Mouse (Mus musculus): ENCODE data around the gene Krt36. TPM values are rescaled to one million over a fixed set of nuclear protein-coding genes. Genes with fewer than 3 reads are reported as not detected.

Krt36 gene
- polyA plus RNA-seq, 1 experiment, result 0.33 TPM

- no peak for DNase-seq (ENCODE audit: low spot score)
Measured at GRCm38 (mm10) chr11:100088378-100089025, 16.9 kb downstream of the Krt36 start.

DNA sequence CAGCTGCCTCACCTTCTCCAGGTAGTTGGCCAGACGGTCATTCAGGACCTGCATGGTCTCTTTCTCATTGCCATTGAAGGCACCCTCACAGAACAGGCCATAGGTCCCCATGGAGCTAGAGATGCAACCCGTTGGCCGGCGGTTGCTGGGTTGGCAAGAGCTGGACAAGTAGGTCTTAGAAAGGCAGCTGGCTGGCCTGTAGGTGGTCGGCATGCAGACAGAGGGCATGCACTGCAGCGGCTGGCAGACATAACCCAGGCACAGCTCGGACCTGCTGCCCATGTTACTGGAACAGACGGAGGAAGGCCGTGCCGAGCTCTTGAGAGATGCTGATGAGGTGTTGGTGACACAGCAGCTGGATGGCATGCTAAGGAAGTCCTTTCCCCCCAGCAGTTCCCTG lies 17.6 kb downstream of the Krt36 start, which contains the start of gene Krt32:
Gene Krt32 (minus strand): TSS at position 366 of the 400 bp plus-strand sequence.
- no peak for DNase-seq (ENCODE audit: low spot score)

DNA sequence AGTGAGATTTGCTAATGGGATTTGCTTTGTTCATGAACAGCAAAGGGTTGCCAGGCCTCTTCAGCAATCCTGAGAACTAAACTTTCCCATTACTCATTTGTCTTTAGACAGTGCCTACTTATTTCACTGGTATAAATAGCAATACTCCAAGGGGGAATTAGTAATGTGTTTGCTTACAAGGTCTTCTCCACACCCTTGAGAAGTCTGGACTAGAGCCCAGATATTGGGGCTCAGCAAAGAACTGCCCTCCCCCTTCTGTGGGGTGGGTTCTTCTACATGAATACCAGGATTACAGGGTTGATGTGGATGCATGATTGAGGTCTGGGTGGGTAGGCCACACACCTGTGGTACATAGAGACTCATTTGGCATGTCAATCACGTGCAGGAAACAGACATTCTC lies 31.6 kb downstream of the Krt36 start:
- no peak for DNase-seq (ENCODE audit: low spot score)

GRCm38 (mm10) chr11:100067293-100068036 lies 38.0 kb downstream of the Krt36 start:
- peak; percentile 34 for DNase-seq (ENCODE audit: low spot score)

DNA sequence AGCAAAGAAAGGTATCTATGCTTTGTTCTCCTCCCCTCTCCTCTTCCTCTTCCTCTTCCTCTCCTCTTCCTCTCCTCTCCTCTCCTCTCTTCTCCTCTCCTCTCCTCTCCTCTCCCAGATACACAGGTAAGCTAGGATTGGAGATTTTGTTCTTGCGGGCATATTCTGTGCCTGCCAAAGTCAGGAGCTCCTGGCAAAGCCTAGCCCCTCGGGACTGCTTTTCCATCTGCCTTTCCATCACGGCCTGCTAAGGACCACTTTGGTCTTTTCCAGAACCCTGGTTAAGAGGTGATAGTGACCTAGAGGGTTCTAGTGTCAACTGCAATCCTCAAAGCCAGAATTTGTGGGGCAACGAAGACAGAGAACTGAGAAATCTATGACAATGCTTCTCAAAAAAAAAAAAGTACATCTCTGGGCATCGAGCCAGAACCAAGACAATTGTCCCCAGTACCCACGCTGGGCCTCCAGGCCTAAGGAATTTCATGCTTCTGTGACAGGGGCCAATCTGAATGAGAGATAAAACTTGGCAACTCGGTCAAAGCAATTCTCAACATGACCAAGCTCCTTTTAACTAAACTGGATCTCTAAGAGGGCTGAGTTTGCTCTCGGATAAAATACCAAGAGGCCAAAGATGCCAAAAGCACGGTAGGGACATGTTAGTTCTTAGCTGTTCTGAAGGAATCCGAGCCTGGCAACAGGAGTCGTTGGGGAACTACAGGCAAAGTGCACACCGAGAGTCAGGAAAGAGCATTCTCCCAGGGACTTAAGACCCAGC lies 39.0 kb downstream of the Krt36 start:
- DNase-seq (ENCODE audit: low spot score), result no peak

- no peak for DNase-seq (ENCODE audit: low spot score)
Measured at GRCm38 (mm10) chr11:100058875-100059274, 46.6 kb downstream of the Krt36 start.

- no peak for DNase-seq (ENCODE audit: low spot score)
Measured at GRCm38 (mm10) chr11:100055686-100056655, 49.5 kb downstream of the Krt36 start.

Other genes with a start within 250 kb of the Krt36 start
- not detected in 2 replicates for gene Gm11568, start 247.7 kb downstream of the Krt36 start, polyA plus RNA-seq (2012; rRNA removed)
- gene Gm11559, start 241.2 kb downstream of the Krt36 start, polyA plus RNA-seq (2012; rRNA removed), result not detected in 2 replicates
- gene Krtap9-1, start 232.2 kb downstream of the Krt36 start, polyA plus RNA-seq (2012; rRNA removed), result not detected in 2 replicates
- gene Gm11567, start 226.4 kb downstream of the Krt36 start, polyA plus RNA-seq (2012; rRNA removed), result not detected in 2 replicates
- gene Krtap31-1, start 197.7 kb downstream of the Krt36 start, polyA plus RNA-seq (2012; rRNA removed), result not detected in 2 replicates
- gene Gm11565, start 190.9 kb downstream of the Krt36 start, polyA plus RNA-seq (2012; rRNA removed), result not detected in 2 replicates
- gene Krtap31-2, start 169.3 kb downstream of the Krt36 start, polyA plus RNA-seq (2012; rRNA removed), result not detected in 2 replicates
- not detected in 2 replicates for gene Krtap9-5, start 157.2 kb downstream of the Krt36 start, polyA plus RNA-seq (2012; rRNA removed)
- gene Krtap29-1, start 126.6 kb downstream of the Krt36 start, polyA plus RNA-seq (2012; rRNA removed), result not detected in 2 replicates
- not detected in 2 replicates for gene Krtap16-1, start 119.0 kb downstream of the Krt36 start, polyA plus RNA-seq (2012; rRNA removed)
- gene Krtap17-1, start 111.6 kb downstream of the Krt36 start, polyA plus RNA-seq (2012; rRNA removed), result not detected in 2 replicates
- gene Krt33a, start 89.4 kb downstream of the Krt36 start, polyA plus RNA-seq (2012; rRNA removed), result 0.04 and 0.11 TPM in 2 replicates
- gene Krt33b, start 75.8 kb downstream of the Krt36 start, polyA plus RNA-seq (2012; rRNA removed), result not detected in 2 replicates
- gene Krt34, start 64.1 kb downstream of the Krt36 start, polyA plus RNA-seq (2012; rRNA removed), result not detected in 2 replicates
- gene Krt31, start 55.1 kb downstream of the Krt36 start, polyA plus RNA-seq (2012; rRNA removed), result not detected in 2 replicates
- gene Krt32, start 17.4 kb downstream of the Krt36 start, polyA plus RNA-seq (2012; rRNA removed), result not detected in 2 replicates
- gene Krt35, start 9.4 kb downstream of the Krt36 start, polyA plus RNA-seq (2012; rRNA removed), result 0.04 and 0.06 TPM in 2 replicates
- gene Krt13, start 15.9 kb upstream of the Krt36 start, polyA plus RNA-seq (2012; rRNA removed), result 0.37 and 0.91 TPM in 2 replicates
- gene Krt15, start 30.3 kb upstream of the Krt36 start, polyA plus RNA-seq (2012; rRNA removed), result 622 and 677 TPM in 2 replicates
- 814 and 933 TPM in 2 replicates for gene Krt19, start 43.0 kb upstream of the Krt36 start, polyA plus RNA-seq (2012; rRNA removed)
- not detected in 2 replicates for gene Krt9, start 87.6 kb upstream of the Krt36 start, polyA plus RNA-seq (2012; rRNA removed)
- 0.91 and 1.7 TPM in 2 replicates for gene Krt14, start 101.9 kb upstream of the Krt36 start, polyA plus RNA-seq (2012; rRNA removed)
- not detected in 2 replicates for gene Krt16, start 143.3 kb upstream of the Krt36 start, polyA plus RNA-seq (2012; rRNA removed)
- 0.44 and 0.61 TPM in 2 replicates for gene Krt17, start 155.4 kb upstream of the Krt36 start, polyA plus RNA-seq (2012; rRNA removed)
- gene Krt42, start 164.2 kb upstream of the Krt36 start, polyA plus RNA-seq (2012; rRNA removed), result not detected in 2 replicates
- 510 and 627 TPM in 2 replicates for gene Eif1, start 214.3 kb upstream of the Krt36 start, polyA plus RNA-seq (2012; rRNA removed)
- not detected in 2 replicates for gene Gast, start 228.8 kb upstream of the Krt36 start, polyA plus RNA-seq (2012; rRNA removed)

All from urinary bladder, adult 2 months (tissue).